Mouse (Mus musculus) ES-Bruce4 (cell line): Measurements from ENCODE around the gene Mn1.

Source experiments
- CTCF ChIP-seq: IDR thresholded peaks from one replicate; pipeline ENCODE4 v1.8.1; 2011; ENCODE audit warnings: low read depth, low read length
- EP300 ChIP-seq: IDR thresholded peaks from 2 replicates; pipeline ENCODE4 v1.6.1; 2011; ENCODE audit warnings: low read depth, low read length; ENCODE audit not compliant: insufficient read depth
- POLR2A ChIP-seq: IDR thresholded peaks from one replicate; pipeline ENCODE4 v1.8.1; 2011; ENCODE audit warnings: low read length; ENCODE audit not compliant: insufficient read depth

DNA sequence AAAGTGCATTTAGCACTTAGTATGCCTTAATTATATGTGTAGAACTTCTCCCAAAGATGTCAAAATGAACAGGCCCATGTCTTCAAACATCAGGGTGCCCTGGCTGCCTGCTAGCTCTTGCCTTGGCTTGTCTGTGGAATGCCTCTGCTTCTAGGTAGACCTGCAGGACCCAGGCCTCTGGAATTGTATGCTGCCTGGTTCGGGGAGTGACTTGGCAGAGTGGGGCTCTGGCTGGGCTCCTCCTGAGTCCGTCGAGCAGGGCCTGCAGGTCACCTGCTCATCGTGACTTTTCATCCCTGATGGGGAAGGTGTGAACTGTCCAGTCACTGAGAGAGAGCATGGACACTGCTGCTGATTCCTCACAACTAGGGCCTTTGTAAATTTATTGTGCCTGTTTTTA lies 41.5 kb upstream of the Mn1 start:
- TF ChIP-seq CTCF = no peak
- TF ChIP-seq EP300 = no peak
- no peak for TF ChIP-seq POLR2A
